Mouse (Mus musculus) urinary bladder, postnatal 14 days (tissue): Measurements from ENCODE around the gene Yipf2.
A peak's percentile ranks its signal among the peaks of the same experiment; 100 is the strongest.
"Not testable (repeated sequence)": the region's sequence is repeated elsewhere in the genome, so short reads cannot be mapped to it uniquely, and the experiment has no call there.

Experiments
- DNase-seq: peaks from one replicate; pipeline ENCODE4 v3.0.0; 2021; ENCODE audit warnings: low spot score

Yipf2 gene

DNA sequence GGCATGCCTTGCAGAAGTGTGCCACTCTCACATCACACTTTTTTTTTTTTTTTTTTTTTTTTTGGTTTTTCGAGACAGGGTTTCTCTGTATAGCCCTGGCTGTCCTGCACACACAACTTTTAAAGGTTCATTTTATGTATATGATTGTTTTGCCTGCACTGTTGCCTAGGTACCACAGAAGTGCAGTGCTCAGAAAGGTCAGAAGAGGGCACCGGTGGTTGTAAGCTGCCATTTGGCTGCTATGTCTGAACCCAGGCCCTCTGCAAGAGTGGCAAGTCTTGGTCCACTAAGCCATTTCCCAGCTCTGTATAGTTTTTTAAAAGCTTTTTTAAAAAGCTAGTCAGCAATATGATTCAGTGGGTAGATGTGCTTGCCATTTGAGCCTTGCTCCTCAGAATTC lies 5.6 kb upstream of the Yipf2 start:
- DNase-seq = no peak

- no peak for DNase-seq
Observed at GRCm38 (mm10) chr9:21594838-21595237, 2.2 kb upstream of the Yipf2 start.

GRCm38 (mm10) chr9:21594350-21594749 lies 1.7 kb upstream of the Yipf2 start:
- not testable (repeated sequence) for DNase-seq

GRCm38 (mm10) chr9:21593122-21593721 lies 594 bp upstream of the Yipf2 start:
- peak; percentile 39 for DNase-seq

DNA sequence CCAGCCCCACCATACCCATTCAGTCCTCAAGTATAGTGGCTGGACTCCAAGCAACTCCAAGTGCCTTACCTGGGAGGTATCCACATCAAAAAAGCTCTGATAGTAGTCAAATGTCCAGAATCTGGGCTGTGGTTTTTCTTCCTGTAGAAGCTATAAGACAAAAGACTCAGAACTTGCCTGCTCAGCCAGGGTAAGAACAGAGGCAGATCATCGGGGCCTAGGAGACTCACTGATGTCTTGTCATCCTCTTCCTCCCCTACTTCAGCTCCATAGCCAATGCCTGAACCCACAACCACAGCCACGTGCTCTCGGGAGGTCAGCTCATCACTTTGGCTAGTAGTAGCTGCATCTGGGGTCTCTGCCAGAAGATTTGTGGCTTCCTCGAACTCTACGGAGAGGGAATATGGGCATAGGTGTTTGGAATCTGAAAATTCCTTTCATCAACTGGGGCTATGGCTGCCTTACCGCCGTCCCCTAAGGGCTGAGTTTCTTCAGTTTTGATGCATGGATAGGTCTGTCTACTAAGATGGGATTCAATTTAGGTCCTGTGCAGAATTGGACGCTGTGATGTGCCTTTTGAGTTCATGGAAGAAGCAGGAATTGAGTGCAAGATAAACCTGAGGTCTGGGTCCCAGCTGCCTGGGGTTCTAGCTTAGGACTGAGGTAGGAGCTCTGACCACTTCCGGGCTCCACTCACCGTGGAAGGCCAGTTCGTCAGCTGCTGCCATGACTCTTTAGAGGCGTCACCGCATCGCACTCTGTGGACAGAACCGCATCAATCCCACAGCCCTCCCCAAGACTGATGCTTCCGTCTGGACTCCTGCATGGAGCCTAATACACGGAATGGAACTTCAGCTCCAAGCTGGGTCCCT lies 561 bp downstream of the Yipf2 start:
- no peak for DNase-seq

- DNase-seq = no peak
Observed at GRCm38 (mm10) chr9:21591127-21591830, 1.3 kb downstream of the Yipf2 start.

GRCm38 (mm10) chr9:21589538-21589937 lies 3.1 kb downstream of the Yipf2 start:
- no peak for DNase-seq

DNA sequence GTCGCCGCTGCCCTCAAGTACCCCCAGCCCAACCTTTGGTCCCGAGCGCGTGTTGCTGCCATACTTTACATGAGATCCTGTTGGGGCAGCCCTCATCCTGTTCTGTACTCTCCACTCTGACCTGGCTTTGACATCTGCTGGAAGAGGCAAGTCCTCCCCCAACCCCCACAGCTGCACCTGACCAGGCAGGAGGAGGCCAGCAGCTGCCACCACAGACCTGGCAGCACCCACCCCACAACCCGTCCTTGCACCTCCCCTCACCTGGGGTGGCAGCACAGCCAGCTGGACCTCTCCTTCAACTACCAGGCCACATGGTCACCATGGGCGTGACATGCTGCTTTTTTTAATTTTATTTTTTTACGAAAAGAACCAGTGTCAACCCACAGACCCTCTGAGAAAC lies 4.3 kb downstream of the Yipf2 start:
- no peak for DNase-seq

- DNase-seq = no peak
Observed at GRCm38 (mm10) chr9:21587678-21588349, 4.8 kb downstream of the Yipf2 start.

GRCm38 (mm10) chr9:21585401-21585800 lies 7.2 kb downstream of the Yipf2 start:
- no peak for DNase-seq

DNA sequence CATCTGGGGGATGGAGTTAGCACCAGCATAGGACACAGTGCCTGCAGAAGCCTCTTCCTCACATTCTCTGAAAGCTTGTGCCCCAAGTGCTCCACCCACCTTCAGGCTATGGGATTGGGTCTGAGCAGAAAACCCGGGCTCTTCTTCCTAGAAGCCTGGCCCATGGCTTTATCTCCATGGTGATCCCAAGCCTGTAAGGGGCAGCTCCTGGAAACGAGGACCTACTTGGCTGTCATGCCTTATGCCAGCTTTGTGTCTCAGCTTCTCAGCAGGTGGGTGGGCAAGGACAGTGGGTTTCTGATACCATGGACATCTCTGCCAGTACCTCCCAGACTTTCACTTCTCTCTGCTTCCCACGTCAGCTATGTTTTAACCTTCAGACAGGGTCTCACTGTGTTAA lies 14.4 kb downstream of the Yipf2 start:
- DNase-seq = no peak

DNA sequence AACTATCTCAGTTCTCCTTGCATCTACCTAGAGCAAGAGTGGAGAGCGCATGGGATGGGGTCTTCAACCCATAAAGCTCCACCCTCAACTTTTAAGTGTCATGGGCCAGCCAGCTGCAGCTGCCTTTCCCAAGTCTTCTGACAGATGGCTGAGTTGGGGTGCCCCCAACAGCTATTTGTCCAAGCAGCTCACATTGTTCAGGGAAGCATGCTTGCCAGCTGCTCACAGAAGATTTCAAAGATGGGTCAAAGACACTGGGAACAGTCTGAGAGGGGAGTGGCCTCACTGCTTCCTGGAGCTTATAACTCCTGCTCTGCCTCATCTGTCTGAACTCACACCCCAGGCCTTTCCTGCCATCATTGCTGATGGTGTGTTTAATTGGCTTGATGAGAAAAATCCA lies 16.3 kb downstream of the Yipf2 start:
- DNase-seq = no peak

DNA sequence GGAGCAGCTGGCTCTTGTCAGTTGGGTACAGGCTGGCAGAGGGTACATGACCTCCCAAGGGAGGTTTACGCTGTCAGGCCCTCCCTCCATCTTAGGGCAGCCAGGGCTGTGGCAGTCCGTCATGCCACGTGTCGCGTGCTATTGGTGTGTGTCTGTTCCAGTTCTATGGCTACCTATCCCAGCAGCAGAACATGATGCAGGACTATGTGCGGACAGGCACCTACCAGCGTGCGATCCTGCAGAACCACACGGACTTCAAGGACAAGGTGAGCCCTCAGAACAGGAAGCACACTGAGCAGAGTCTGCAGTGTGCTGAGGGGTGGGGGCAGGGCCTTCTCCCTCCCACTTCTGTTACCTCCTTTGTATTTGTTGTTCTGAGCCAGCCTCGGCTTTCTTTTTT lies 17.4 kb downstream of the Yipf2 start:
- DNase-seq = no peak

DNA sequence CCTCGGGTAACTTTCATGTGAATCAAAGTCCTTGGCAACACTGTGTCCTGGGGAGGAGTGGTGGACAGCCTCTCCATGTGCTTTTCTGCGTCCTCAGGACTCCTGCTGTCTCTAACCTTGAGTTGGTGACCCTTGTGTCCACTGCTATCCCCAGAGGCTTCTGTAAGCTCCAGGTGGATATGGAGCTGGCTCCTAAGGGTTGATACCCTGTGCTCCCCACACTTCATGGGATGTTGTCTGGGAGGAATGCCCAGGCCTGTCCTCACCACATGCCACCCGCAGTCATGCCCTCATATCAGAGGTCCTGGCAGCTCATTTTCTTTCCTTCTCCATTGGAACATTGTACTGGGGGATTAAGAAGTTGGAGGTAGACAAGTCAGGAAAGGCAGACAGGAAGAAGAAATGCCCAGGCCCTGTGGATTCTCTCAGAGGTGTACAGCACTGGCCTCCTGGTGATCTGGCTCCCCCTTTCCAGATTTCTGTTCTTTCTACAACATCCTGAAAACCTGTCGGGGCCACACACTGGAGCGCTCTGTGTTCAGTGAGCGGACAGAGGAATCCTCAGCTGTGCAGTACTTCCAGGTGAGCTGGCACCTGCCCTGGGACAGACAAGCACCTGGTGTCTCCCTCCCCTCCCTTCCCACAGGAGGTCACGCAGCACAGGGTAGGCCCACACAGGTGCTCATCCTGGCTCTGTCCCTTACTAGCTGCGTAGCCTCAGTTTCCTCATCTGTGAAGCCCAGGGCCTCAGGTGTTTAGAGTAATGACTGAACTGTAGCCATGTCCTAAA lies 18.4 kb downstream of the Yipf2 start:
- DNase-seq = no peak

DNA sequence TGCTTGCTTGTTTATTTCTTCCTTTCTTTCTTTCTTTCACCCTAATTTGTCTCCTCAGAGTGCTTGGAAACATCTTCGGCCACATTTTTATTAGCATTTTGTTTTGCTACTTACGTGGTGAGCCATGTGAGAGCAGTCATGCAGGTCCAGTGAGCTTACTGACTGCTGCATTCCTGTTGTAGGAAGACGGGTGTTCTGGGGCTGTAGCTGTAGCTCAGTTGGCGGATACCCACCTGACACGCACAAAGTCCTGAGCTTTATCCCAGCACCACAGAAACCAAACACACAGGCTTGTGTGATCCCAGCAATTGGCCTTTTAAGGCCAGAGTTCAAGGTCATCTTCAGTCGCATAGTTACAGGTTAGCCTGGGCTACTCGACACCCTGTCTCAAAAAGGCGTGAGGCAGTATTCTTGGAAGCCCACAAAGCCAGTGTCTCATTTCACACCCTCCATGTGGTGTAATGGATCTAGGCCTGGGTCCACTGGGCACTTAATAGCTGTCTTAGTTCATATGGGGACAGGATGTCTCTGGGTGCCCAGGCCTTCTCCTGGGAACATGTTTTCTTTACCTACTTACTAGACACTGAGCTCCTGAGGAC lies 23.9 kb downstream of the Yipf2 start:
- DNase-seq = no peak

DNA sequence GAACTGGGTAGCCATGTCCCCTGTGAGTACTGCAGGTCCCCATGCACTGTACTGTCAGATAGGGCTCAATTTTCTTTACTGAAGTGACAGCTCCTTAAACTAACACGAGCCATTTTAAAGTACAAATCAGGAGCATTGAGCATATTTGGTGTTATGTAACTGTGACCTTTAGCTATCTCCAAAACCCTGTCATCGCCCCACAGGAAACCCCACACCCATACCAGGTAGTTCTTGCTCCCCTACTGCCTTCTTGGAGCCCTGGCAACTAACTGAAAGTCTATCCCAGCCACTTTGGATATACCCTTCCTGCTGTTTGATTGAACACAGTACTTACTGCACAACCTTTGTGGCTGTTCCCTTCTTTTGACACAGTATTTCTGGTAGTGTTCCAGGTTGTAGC lies 25.6 kb downstream of the Yipf2 start:
- no peak for DNase-seq

DNA sequence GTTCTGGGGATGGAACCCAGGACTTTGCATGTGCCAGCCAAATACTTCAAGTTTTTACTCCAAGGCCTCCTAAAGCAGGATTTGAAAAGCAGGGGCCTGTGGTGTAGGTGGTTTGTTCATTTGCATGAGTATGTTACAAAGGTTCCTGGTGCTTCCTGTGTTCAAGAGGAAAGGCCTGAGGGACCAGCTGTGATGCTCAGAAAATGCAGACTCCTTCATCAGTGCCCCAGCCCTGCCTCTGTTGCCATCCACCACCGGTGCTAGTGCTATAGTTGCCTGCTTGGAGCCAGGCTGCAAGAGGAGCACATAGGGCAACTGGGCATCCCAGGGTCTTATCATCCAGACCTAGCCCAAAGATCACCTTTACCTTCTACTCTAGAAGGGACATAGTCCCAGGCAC lies 26.1 kb downstream of the Yipf2 start:
- no peak for DNase-seq

- no peak for DNase-seq
Observed at GRCm38 (mm10) chr9:21565004-21565586, 27.5 kb downstream of the Yipf2 start.

DNA sequence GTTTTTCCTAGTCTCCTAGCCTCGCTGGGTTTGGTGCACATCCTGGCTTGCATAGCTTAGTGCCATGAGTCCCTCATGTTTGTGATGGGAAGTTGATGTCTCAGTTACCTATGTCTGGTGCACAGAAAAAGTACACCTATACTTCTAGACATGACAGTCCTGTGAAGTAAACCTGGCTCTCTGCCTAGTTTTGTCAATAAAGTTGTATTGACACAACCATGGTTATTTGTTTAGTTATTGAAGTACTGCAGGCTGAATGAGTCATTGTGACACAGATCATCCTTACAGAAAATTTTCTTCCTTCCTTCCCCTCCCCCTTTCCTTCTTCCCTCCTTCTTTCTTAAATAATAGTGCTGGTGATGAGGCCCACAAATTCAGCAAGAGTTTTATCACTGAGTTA lies 28.2 kb downstream of the Yipf2 start:
- no peak for DNase-seq

GRCm38 (mm10) chr9:21559151-21559550 lies 33.5 kb downstream of the Yipf2 start:
- DNase-seq = no peak

DNA sequence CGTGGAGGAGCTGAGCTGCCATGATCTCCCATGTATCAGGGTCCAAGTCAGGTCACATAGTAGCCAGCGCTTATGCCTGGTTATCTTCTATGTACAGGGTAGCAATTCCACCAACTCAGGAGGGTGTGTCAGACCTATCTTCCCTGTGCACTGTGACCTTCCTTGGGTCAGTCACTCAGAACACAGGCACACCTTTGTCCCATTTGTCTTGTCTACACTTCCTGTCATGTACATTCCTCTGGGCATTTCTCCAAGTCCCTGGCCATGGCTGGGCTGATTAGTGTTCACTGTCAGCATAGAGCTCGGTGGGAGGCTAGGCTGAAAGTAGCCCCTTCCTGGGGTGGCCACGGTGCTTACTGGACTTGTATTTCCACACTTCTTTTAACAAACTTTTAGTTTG lies 34.3 kb downstream of the Yipf2 start:
- DNase-seq = no peak
